Mouse (Mus musculus): ENCODE measurements around the gene Rab3a.

DNA sequence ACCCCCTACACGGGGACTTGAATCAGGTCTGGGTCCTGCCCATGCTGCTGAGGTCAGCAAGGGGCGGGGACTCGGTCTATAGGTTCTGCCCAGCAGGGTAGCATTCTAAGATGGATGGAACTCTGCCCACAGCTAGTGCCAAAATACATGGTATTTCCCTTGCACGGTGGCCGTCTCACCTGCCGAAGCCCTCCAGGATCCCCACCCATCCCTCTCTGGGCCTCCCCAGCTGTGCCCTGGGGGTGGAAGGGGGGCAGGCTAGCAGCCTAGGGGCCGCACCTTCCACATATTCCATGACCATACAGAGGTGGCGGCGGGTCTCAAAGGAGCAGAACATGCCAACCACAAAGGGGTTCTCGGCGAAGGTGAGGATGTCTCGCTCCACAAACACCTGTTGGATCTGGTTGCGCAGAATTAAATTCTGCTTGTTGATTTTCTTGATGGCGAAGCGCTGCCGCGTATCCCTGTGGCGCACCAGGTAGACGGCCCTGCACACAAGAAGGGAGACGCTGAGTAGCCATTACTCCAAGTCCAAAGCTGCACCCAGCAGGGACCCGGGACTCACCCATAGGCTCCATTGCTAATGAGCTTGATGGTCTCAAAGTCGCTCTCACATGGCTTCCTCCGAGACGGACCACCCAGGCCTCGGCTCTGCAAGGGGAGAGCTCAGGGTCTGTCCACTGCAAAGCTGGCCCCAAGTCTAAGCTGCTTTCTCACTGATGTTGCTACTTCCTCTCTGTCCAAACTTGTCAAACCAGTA, 32.0 kb downstream of the Rab3a start:
- TF ChIP-seq CTCF (IDR thresholded peaks at IDR 0.05; ENCODE audit: extremely low read depth, insufficient read length, insufficient replicate concordance, low read depth, low read length) (no peak), POLR2A (IDR thresholded peaks at IDR 0.05; ENCODE audit: low read depth, low read length) (no peak)
